Mouse (Mus musculus) limb, embryonic 11.5 days (tissue): ENCODE measurements at regions not wholly inside any gene's neighbourhood (a gene's known extent, or its start where the extent isn't known, plus 50 kb on each side); places are given as distances from the start of the nearest gene placed in this dataset.
"Not testable (repeated sequence)": the region's sequence is repeated elsewhere in the genome, so short reads cannot be mapped to it uniquely, and the experiment has no call there.

Source experiments
- ATAC-seq: fragments of 200-750 bp; cut with Nextera tagmentation; 2 replicates; pipeline ENCODE4 v1.8.0; 2017; ENCODE audit warnings: low read depth; ENCODE audit not compliant: insufficient number of reproducible peaks, low FRiP score, low TSS enrichment
- DNase-seq: peaks from one replicate; pipeline ENCODE4 v3.0.0-alpha.2; 2015; ENCODE audit warnings: low spot score
- H3K27ac ChIP-seq: fragments of 300-500 bp; sonication (generic); replicated peaks from 2 replicates; pipeline ENCODE4 v1.5.1; 2014; ENCODE audit warnings: low read depth, mild to moderate bottlenecking, low read length
- H3K27me3 ChIP-seq: fragments of 300-500 bp; sonication (generic); 2 replicates; pipeline ENCODE4 v1.6.1; 2014; ENCODE audit warnings: mild to moderate bottlenecking, low read length, mixed read lengths; ENCODE audit not compliant: control insufficient read depth, insufficient read depth
- H3K36me3 ChIP-seq: fragments of 300-500 bp; sonication (generic); 2 replicates; pipeline ENCODE4 v1.6.1; 2014; ENCODE audit warnings: mild to moderate bottlenecking, low read length, moderate library complexity, mixed read lengths; ENCODE audit not compliant: control insufficient read depth, insufficient read depth
- H3K4me1 ChIP-seq: fragments of 300-500 bp; sonication (generic); 2 replicates; pipeline ENCODE4 v1.6.1; 2014; ENCODE audit warnings: low read length, mixed read lengths; ENCODE audit not compliant: control insufficient read depth, insufficient read depth
- H3K4me2 ChIP-seq: fragments of 300-500 bp; sonication (generic); 2 replicates; pipeline ENCODE4 v1.6.1; 2014; ENCODE audit warnings: low read depth, mild to moderate bottlenecking, moderate library complexity; ENCODE audit not compliant: severe bottlenecking
- H3K4me3 ChIP-seq: fragments of 300-500 bp; sonication (generic); 2 replicates; pipeline ENCODE4 v1.5.1; 2014; ENCODE audit warnings: low read depth, low read length
- H3K9ac ChIP-seq: fragments of 300-500 bp; sonication (generic); 2 replicates; pipeline ENCODE4 v1.6.1; 2014; ENCODE audit warnings: mild to moderate bottlenecking, low read length
- H3K9me3 ChIP-seq: fragments of 300-500 bp; sonication (generic); 2 replicates; pipeline ENCODE4 v1.6.1; 2016; ENCODE audit warnings: low read length; ENCODE audit not compliant: control insufficient read depth
- WGBS: fragments of 180-500 bp; shearing (Covaris S2); extraction: QIAGEN DNeasy Blood & Tissue Kit; methylation state at CpG from one replicate; pipeline ENCODE4 v1.1.7; 2014; 5-methylcytosine and 5-hydroxymethylcytosine counted together

- not testable (repeated sequence) for ATAC-seq, H3K9me3 ChIP-seq, H3K36me3 ChIP-seq, H3K27ac ChIP-seq, H3K9ac ChIP-seq, H3K4me1 ChIP-seq, H3K27me3 ChIP-seq, H3K4me2 ChIP-seq, H3K4me3 ChIP-seq, DNase-seq
- 92% methylated on average over 4 of the region's 4 CpGs for WGBS
Observed at GRCm38 (mm10) chr6:37747793-37748192, 122.8 kb upstream of the Trim24 start.

GRCm38 (mm10) chr6:37748296-37748980 is 122.2 kb upstream of the Trim24 start:
- WGBS: 71% methylated on average over 8 of the region's 8 CpGs
- Histone ChIP-seq H3K27me3 (no peaks in the 10 kb centered on the region), H3K9ac (no peak overlapping the region), H3K9me3 (no peaks in the 10 kb centered on the region), H3K4me3 (no peak overlapping the region), H3K4me1 (no peaks in the 10 kb centered on the region), H3K4me2 (no peak overlapping the region), H3K27ac (no peak overlapping the region), H3K36me3 (no peaks in the 10 kb centered on the region)
- ATAC-seq (no peak), DNase-seq (no peak)

GRCm38 (mm10) chr6:37749016-37749415 is 121.6 kb upstream of the Trim24 start:
- Histone ChIP-seq H3K27me3 (no peaks in the 10 kb centered on the region), H3K9ac (no peak overlapping the region), H3K36me3 (no peaks in the 10 kb centered on the region), H3K27ac (no peak overlapping the region), H3K4me1 (no peaks in the 10 kb centered on the region), H3K9me3 (no peaks in the 10 kb centered on the region), H3K4me2 (no peak overlapping the region), H3K4me3 (no peak overlapping the region)
- ATAC-seq (no peak), DNase-seq (no peak)
- WGBS: 81% methylated on average over 5 of the region's 5 CpGs

GRCm38 (mm10) chr6:37750271-37750670 is 120.3 kb upstream of the Trim24 start:
- H3K36me3 ChIP-seq: no peaks in the 10 kb centered on the region
- ATAC-seq (no peak), DNase-seq (no peak)
- H3K4me3 ChIP-seq: no peak overlapping the region
- no peak overlapping the region for H3K9ac ChIP-seq
- H3K4me2 ChIP-seq: no peak overlapping the region
- H3K27me3 ChIP-seq: no peaks in the 10 kb centered on the region
- WGBS: 92% methylated on average over 3 of the region's 3 CpGs
- H3K4me1 ChIP-seq: no peaks in the 10 kb centered on the region
- H3K9me3 ChIP-seq: no peaks in the 10 kb centered on the region
- H3K27ac ChIP-seq: no peak overlapping the region

GRCm38 (mm10) chr6:37751701-37752100 is 118.9 kb upstream of the Trim24 start:
- Histone ChIP-seq H3K9me3 (no peaks in the 10 kb centered on the region), H3K27me3 (no peaks in the 10 kb centered on the region), H3K9ac (no peak overlapping the region), H3K27ac (no peak overlapping the region), H3K36me3 (no peaks in the 10 kb centered on the region), H3K4me1 (no peaks in the 10 kb centered on the region), H3K4me3 (no peak overlapping the region), H3K4me2 (no peak overlapping the region)
- ATAC-seq (no peak), DNase-seq (no peak)

- DNase-seq, H3K9me3 ChIP-seq, H3K27ac ChIP-seq, ATAC-seq, H3K4me2 ChIP-seq, H3K36me3 ChIP-seq, H3K4me3 ChIP-seq, H3K4me1 ChIP-seq, H3K9ac ChIP-seq, H3K27me3 ChIP-seq: not testable (repeated sequence)
- 97% methylated on average over 3 of the region's 5 CpGs for WGBS
Observed at GRCm38 (mm10) chr6:37761003-37761402, 109.6 kb upstream of the Trim24 start.

GRCm38 (mm10) chr6:37763036-37763435 is 107.6 kb upstream of the Trim24 start:
- no peak for ATAC-seq
- Histone ChIP-seq H3K27ac (no peak overlapping the region), H3K9ac (no peak overlapping the region), H3K36me3 (no peaks in the 10 kb centered on the region), H3K27me3 (no peaks in the 10 kb centered on the region), H3K4me1 (no peaks in the 10 kb centered on the region), H3K4me3 (no peak overlapping the region), H3K9me3 (no peaks in the 10 kb centered on the region), H3K4me2 (no peak overlapping the region)
- WGBS: 48% methylated on average over 2 of the region's 2 CpGs
- DNase-seq: no peak

GRCm38 (mm10) chr6:37767690-37768089 is 102.9 kb upstream of the Trim24 start:
- no peak overlapping the region for H3K27ac ChIP-seq
- no peak overlapping the region for H3K9ac ChIP-seq
- no peak overlapping the region for H3K4me2 ChIP-seq
- DNase-seq (no peak), ATAC-seq (no peak)
- no peak overlapping the region for H3K4me3 ChIP-seq
- no peaks in the 10 kb centered on the region for H3K9me3 ChIP-seq
- no peaks in the 10 kb centered on the region for H3K4me1 ChIP-seq
- H3K36me3 ChIP-seq: no peaks in the 10 kb centered on the region
- H3K27me3 ChIP-seq: no peaks in the 10 kb centered on the region

- ATAC-seq (no peak), DNase-seq (no peak)
- no peaks in the 10 kb centered on the region for H3K27me3 ChIP-seq
- H3K9me3 ChIP-seq: no peaks in the 10 kb centered on the region
- no peak overlapping the region for H3K4me3 ChIP-seq
- H3K9ac ChIP-seq: no peak overlapping the region
- H3K4me2 ChIP-seq: no peak overlapping the region
- no peak overlapping the region for H3K27ac ChIP-seq
- H3K4me1 ChIP-seq: no peaks in the 10 kb centered on the region
- no peaks in the 10 kb centered on the region for H3K36me3 ChIP-seq
Observed at GRCm38 (mm10) chr6:37773294-37773693, 97.3 kb upstream of the Trim24 start.
